Mouse (Mus musculus) large intestine, adult 2 months (tissue): Measurements from ENCODE around the gene Atxn1l. TPM values are rescaled to one million over a fixed set of nuclear protein-coding genes. Genes with fewer than 3 reads are reported as not detected.
"Not testable (repeated sequence)": the region's sequence is repeated elsewhere in the genome, so short reads cannot be mapped to it uniquely, and the experiment has no call there.

ENCODE experiments used
- DNase-seq: peaks from one replicate; pipeline ENCODE4 v3.0.0-alpha.2; 2012; ENCODE audit warnings: low read depth, low spot score
- WGBS: fragments of 180-500 bp; shearing (Covaris S2); methylation state at CpG from one replicate; pipeline ENCODE4 v1.1.7; 2018; 5-methylcytosine and 5-hydroxymethylcytosine counted together
- polyA plus RNA-seq: library from polyadenylated mRNA; depleted of rRNA; stranded (reverse); fragments of >200 nt; gene quantifications from 2 replicates; pipeline ENCODE4 v1.2.3, GENCODE M21; 2012; rRNA removed

Atxn1l gene
- polyA plus RNA-seq = 5.5 and 8.6 TPM in 2 replicates

DNA sequence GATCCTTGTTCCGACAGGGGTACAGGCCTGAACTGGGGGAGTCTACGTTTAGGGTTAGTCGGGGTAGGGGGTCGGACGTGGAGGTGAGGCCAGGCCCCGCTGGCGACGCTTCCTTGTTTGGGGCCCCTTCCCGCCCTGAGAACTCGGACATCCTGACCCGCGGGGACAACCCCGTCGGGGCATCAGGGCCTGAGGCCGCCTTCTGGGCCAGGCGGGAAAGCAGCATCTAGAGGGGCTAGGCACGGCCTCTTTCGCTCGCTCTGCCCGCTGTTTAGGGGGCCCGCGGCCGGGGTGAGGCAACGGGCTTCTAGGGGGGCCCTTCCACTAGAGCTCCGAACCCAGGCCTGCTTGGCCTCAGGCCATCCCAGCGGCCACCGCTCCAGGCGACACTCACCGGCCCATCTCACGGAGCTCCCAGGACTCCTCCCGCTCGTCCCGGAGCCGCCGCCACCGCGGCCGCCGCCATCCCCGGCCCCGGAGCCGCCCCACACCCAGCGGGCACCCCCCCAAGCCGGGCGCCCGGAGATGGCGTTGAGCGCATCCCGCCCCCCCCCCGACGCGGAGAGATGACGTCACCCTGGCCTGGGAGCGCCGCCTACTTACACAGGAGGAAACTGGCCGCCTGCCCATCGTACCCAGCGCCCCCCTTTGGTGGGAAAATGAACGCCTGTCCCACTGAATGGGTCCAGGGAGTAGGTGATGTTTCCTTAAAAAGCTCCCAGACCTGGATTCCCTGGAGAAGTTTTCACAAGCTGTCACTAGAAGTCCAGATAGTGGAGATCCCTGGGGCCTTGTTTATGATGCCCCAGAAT is at the start of gene Atxn1l:
Gene Atxn1l, minus strand, starts transcription at position 503 of the 812 bp plus-strand sequence.
- under 1% methylated on average over 59 of the region's 59 CpGs for WGBS
- peak; percentile 33 for DNase-seq

DNA sequence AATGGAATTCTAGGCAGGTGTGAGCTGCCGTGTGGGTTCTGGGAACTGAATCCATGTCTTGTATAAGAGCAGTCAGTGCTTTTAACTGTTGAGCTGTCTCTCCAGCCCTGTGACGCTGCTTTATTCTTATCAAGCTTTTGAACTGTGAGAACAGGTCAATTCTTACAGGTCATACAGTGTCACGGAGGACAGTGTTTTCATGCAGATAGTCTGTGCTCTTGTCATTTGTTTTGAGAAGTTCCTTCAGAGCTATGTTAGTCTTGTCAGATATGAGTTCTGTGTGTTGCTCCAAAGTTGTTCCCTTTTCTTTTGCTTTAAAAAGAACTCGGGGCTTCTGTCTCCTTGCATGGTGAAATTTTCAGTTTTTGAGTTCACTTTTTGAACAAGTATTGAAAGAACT is 43.0 kb upstream of the Atxn1l start:
- no peak for DNase-seq
- WGBS = 26% methylated on average over 4 of the region's 4 CpGs

- peak; percentile 35 for DNase-seq
- WGBS = 5% methylated on average over 24 of the region's 24 CpGs
Measured at GRCm38 (mm10) chr8:109779431-109780228, 42.1 kb upstream of the Atxn1l start.

DNA sequence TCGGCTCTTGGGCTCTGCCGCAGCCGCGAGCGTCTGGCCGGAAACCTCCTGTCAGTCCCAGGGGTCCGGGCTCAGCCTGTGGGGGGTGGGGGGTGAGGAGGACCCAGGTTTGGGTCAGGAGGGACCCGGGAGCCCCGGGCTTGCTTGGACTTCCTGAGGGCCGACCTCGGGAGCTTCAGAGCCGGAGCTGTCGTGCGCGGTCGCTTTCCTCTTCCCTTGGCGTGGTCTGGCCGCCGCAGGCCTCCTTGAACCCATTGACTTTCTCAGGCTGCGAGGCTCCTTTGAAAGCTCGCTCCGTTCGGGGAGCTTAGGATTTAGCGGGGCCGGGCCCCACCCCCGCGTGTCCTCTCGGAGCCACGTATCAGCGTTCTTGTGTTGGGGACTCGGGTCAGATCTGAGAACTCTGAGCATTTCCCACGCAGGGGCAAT is 41.5 kb upstream of the Atxn1l start:
- WGBS = 0% methylated on average over 32 of the region's 32 CpGs
- DNase-seq = no peak

DNA sequence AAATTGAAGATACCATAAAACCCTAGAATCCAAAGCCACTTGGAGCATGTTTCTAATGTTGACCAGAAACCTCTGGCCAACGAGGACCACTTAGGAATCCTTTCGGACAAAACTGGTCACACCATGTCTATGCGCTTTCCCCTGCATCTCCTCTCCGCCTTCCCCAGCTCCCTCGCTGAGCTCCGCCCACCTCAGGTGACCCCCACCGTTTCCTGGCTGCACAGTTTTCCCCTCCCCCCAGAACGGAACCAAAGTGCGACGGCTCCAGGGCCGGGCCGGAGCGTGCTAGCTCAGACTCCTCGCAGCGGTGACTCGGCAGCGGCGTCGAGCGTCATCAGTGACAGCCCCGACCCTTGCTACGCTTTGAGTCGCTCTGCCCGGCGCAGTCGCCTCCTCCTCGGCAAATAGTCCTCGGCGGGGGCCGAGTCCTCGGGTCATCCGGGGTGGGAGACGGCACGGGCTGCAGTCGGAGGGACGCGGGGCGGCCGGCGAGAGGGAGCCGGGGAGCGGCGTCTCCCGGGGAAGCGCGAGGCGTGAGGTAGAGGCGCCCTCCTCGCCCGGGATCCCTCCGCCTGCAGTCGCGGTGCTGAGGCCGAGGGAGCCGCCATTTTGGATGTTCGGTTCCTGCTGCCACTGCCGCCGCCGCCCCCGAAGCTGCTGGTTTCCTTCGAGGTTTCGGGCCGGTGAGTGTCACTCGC is 40.9 kb upstream of the Atxn1l start, which contains the start of gene Ap1g1:
Gene Ap1g1, plus strand, starts transcription at position 275 of the 698 bp plus-strand sequence.
- peak; percentile 92 for DNase-seq
- 1% methylated on average over 64 of the region's 64 CpGs for WGBS

DNA sequence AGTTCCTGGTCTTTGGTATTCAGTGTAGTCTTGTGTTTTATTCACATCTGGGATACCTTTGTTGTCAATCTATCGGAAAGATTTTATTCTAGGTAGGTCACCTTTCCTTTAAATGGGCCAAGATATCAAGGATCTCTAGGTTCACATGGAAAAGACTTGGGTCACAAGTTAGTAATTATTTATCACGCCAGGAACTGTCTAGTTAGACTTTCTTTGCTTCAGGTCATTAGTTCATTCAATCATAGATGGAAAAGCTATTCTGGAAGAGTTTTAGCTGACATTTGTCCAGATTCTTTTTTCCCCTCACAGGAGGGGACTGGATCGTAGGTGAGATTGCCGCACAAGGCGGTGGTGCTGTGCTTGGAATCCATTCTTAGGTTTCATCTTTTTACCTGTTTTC is 40.3 kb upstream of the Atxn1l start:
- 23% methylated on average over 5 of the region's 5 CpGs for WGBS
- no peak for DNase-seq

DNA sequence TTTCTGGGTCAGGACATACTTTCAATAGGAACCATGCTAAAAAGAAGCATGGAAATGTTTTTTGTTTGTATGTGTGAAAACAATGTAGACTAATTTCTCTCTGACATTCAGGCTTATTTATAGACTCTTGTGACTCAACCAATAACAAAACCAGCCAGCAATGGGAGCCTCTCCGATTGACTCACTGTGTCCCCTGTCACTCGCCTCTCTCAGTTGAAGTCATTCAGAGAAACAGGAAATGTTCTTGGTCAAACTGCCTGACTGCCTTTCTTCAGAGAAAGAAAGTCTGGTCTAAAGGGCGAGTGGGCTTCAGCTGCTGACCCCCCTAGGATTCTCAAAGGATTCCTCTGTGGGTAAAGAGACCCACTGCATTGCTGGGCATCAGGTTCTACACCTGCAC is 35.6 kb upstream of the Atxn1l start:
- 33% methylated on average over 3 of the region's 3 CpGs for WGBS
- DNase-seq = no peak

GRCm38 (mm10) chr8:109766081-109766480 is 28.5 kb upstream of the Atxn1l start:
- no peak for DNase-seq
- WGBS = 48% methylated on average over 7 of the region's 7 CpGs

GRCm38 (mm10) chr8:109764031-109764430 is 26.5 kb upstream of the Atxn1l start:
- DNase-seq = no peak
- 72% methylated on average over 6 of the region's 6 CpGs for WGBS

- no peak for DNase-seq
- WGBS = 14% methylated on average over 1 of the region's 1 CpGs
Measured at GRCm38 (mm10) chr8:109760221-109760620, 22.7 kb upstream of the Atxn1l start.

- no peak for DNase-seq
- WGBS = 83% methylated on average over 7 of the region's 7 CpGs
Measured at GRCm38 (mm10) chr8:109759426-109759825, 21.9 kb upstream of the Atxn1l start.

- DNase-seq = no peak
- WGBS = 71% methylated on average over 3 of the region's 3 CpGs
Measured at GRCm38 (mm10) chr8:109756849-109757248, 19.3 kb upstream of the Atxn1l start.

GRCm38 (mm10) chr8:109755554-109755953 is 18.0 kb upstream of the Atxn1l start:
- DNase-seq = not testable (repeated sequence)
- 60% methylated on average over 4 of the region's 4 CpGs for WGBS

GRCm38 (mm10) chr8:109754696-109755095 is 17.2 kb upstream of the Atxn1l start:
- WGBS = 87% methylated on average over 8 of the region's 8 CpGs
- no peak for DNase-seq

DNA sequence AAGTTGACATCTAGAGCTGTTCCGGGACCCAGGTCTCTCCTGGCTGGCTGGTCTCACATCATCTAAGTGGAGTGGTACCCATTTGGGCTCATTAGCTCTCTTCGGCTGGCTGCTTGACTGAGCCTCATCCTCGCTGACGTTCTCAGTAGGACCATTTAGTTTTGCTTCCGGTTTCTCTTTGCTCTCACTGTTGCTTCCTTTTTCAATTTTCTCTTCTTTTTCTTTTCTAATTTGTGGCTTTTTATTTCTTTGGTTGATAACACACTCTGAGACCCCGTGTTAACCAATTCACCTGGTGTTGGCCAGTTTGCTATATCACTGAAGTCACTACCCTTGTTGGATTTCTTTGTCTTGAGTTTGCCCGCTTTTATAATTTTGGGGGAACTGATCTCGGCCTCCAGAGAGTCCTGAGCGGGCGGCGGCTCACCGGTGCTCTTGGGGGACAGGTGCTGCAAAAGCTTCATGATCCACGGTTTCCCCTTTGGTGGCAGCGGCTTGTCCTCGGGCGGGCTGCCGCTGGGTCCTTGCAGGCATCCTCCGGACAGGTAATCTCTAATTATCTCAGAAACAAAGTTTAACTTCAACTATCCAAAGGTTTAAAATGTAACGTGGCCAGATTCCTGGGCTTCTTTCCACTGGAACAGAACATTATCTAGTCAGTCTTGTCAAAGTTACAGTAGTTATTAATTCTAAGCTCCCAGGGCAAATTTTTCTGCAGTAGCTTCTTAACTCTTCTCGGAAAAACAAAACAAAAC is 14.4 kb upstream of the Atxn1l start:
- 88% methylated on average over 20 of the region's 20 CpGs for WGBS
- DNase-seq = no peak

DNA sequence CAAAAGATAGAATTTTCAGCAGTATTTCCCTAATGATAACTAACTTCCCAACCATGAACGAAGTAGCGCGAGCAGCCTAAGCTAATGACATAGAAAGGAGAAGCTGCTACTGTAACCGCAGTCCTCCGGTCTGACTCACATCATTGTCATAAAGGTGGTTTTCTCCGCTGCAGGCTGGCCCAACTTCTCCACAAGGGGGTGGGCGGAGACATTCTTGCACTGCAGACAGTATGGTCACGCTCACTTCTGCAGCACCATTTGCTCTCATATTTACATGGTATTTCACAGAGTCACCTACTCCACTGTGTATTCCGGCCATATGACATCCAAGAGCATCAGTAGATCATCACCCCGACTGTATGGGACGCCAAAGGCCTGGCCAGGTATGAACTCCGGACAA is 13.2 kb upstream of the Atxn1l start:
- WGBS = 32% methylated on average over 12 of the region's 12 CpGs
- DNase-seq = no peak

DNA sequence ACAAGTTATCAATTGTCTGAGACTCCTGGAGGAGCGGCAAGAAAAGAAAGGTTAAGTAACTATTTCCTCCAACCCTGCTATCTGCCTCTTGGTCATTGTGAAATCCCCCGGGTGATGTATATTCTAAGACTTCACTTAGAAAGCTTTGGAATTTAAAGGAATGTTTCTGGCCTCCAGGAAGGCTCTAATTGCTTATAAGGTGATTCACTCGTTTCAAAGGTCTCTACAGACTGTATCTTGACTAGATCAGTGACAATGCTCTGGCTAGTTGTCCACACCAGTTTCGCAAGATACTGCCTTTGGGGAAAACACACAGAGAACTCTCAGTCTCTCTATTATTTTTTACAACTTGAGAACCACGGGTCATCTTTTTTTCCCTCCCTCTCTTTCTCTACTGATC is 12.7 kb upstream of the Atxn1l start:
- DNase-seq = no peak
- 12% methylated on average over 5 of the region's 5 CpGs for WGBS

GRCm38 (mm10) chr8:109747468-109748199 is 10.1 kb upstream of the Atxn1l start:
- no peak for DNase-seq
- 70% methylated on average over 12 of the region's 12 CpGs for WGBS

DNA sequence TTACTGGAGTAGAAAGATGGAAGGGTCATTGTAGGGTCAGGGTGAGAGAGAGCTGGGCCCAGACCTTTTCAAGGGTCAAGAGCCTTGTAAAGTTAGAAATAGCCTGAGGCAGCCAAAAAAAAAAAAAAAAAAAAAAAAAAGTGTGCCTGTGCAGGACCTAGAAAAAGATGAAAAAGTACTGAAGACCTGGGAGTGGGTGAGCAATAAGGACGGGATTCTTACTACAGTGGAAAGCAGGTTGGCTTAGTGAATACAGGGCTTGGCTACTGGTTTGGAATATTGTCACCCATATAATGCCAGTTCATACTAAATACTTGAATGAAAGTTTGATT is 476 bp upstream of the Atxn1l start:
- 70% methylated on average over 1 of the region's 1 CpGs for WGBS
- no peak for DNase-seq
